Mouse (Mus musculus): ENCODE data around the gene Rnf113a2. TPM values are rescaled to one million over a fixed set of nuclear protein-coding genes. Genes with fewer than 3 reads are reported as not detected.

The Rnf113a2 gene
- polyA plus RNA-seq, 1 experiment from 2014 or later: 23.3 TPM

DNA sequence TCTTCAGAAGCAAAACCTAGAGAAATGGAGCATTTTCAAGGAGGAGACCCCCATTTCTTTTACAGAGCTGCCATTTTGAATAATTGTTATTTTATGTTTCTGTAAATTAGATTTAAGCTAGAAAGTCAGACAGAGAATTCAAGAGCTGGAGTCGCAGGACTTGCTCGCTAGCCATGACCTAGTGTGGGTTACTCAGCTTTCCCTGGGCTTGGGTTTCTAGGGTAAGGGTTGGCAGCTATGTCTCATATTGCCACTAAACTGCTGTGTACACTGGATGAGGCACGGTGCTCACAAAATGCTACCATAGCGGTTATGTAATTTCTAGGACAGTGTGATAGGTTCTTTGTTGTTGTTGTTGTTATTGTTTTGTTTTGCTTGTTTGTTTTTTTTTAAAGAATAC lies 24.3 kb upstream of the Rnf113a2 start:
- H3K36me3 ChIP-seq (ENCODE audit: control insufficient read depth, insufficient read depth, low read length): no peaks in the 10 kb centered on the region
- H3K27me3 ChIP-seq (replicated peaks; ENCODE audit: control insufficient read depth, insufficient read depth, low read length): no peaks in the 10 kb centered on the region
- H3K9me3 ChIP-seq (ENCODE audit: control insufficient read depth, low read length): no peaks in the 10 kb centered on the region
- H3K4me1 ChIP-seq (ENCODE audit: control insufficient read depth, insufficient read depth, low read length): no peaks in the 10 kb centered on the region
- 98% methylated on average over 4 of the region's 4 CpGs for whole genome bisulfite sequencing
- no peak for ATAC-seq
- no peak overlapping the region for H3K4me3 ChIP-seq (ENCODE audit: low read length)
- H3K4me2 ChIP-seq (ENCODE audit: low read depth, low read length): no peak overlapping the region
- H3K9ac ChIP-seq (ENCODE audit: low read depth, low read length): no peak overlapping the region
- no peak overlapping the region for H3K27ac ChIP-seq (ENCODE audit: low read length)

DNA sequence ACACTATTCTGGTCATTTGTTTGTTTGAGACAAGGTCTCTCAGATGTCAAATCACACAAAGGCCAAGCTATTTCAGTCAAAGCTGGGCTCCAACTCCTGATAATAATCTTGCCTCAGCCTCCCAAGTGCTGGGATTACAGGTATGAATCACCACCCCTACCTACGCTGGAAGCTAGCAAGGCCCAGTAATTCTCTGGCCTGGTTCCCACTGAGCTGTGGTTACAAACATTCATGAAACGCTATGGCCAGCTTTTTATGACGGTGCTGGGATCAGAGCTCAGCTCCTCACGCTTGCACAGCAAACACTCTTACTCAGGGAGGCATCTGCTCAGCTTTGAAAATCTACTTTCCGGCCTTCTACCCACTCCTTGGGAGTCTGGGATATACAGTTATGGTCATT lies 23.1 kb upstream of the Rnf113a2 start:
- Histone ChIP-seq H3K4me3 (ENCODE audit: low read length) (no peak overlapping the region), H3K27ac (ENCODE audit: low read length) (no peak overlapping the region), H3K9me3 (ENCODE audit: control insufficient read depth, low read length) (no peaks in the 10 kb centered on the region), H3K27me3 (replicated peaks; ENCODE audit: control insufficient read depth, insufficient read depth, low read length) (no peaks in the 10 kb centered on the region), H3K4me1 (ENCODE audit: control insufficient read depth, insufficient read depth, low read length) (no peaks in the 10 kb centered on the region), H3K4me2 (ENCODE audit: low read depth, low read length) (no peak overlapping the region), H3K9ac (ENCODE audit: low read depth, low read length) (no peak overlapping the region), H3K36me3 (ENCODE audit: control insufficient read depth, insufficient read depth, low read length) (no peaks in the 10 kb centered on the region)
- no peak for ATAC-seq
- WGBS: 83% methylated on average over 5 of the region's 5 CpGs

DNA sequence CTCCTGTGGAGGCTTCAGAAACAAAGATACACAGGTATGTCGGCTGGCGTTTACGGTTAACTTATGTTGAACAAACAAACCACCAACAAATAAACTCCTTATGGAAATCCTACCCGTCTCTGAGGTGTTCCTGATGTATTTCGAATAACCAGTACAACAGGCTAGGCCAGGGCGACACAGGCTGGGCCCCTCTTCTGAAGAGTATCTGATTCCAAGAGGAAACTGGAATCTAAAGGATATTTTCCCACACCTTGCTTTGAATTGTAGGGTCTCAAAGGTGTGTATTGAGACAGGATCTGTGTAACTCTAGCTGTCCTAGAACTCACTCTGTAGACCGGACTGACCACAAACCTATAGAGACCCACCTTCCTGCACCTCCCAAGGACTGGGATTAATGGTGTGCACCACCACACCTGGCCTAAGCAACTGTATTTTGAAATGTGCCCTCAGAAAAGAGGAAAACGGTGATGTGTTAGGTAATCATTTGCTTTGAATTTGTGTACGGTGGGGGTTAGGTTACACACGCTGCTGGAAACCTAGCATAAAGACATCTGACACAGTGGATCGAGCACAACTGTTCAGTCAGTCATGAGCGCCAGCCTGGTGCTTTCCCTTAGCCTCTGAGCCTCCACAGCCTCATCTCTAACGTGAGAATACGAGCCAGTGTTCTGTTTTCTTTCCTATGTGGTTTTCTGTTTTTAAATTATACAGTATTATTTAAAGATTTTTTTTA lies 19.9 kb upstream of the Rnf113a2 start:
- H3K36me3 ChIP-seq (ENCODE audit: control insufficient read depth, insufficient read depth, low read length): no peaks in the 10 kb centered on the region
- no peak overlapping the region for H3K27ac ChIP-seq (ENCODE audit: low read length)
- no peaks in the 10 kb centered on the region for H3K27me3 ChIP-seq (replicated peaks; ENCODE audit: control insufficient read depth, insufficient read depth, low read length)
- H3K9ac ChIP-seq (ENCODE audit: low read depth, low read length): no peak overlapping the region
- WGBS: 81% methylated on average over 14 of the region's 14 CpGs
- no peak overlapping the region for H3K4me3 ChIP-seq (ENCODE audit: low read length)
- H3K4me1 ChIP-seq (ENCODE audit: control insufficient read depth, insufficient read depth, low read length): peaks cover 5% of the 10 kb centered on the region
- H3K9me3 ChIP-seq (ENCODE audit: control insufficient read depth, low read length): no peaks in the 10 kb centered on the region
- H3K4me2 ChIP-seq (ENCODE audit: low read depth, low read length): no peak overlapping the region
- no peak for ATAC-seq

DNA sequence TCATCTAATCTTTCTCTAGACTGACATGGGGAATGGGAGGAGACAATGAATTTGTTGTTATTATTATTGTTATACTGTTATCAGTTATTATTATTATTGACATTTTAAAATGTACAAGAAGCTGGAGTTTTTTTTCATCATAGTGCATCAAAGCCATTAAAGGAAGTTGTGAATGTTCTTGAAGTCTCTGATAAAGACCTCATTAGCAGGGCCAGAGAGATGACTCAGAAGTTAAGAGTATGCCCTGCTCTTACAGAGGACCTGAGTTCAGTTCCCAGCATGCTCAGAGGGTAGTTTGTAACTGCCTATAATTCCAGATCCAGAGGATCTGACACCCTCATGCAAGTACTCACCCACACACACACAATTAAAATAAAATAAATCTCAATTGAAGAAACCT lies 19.3 kb upstream of the Rnf113a2 start:
- H3K36me3 ChIP-seq (ENCODE audit: control insufficient read depth, insufficient read depth, low read length): no peaks in the 10 kb centered on the region
- no peak overlapping the region for H3K4me2 ChIP-seq (ENCODE audit: low read depth, low read length)
- H3K27ac ChIP-seq (ENCODE audit: low read length): no peak overlapping the region
- H3K4me3 ChIP-seq (ENCODE audit: low read length): no peak overlapping the region
- peaks cover 8% of the 10 kb centered on the region for H3K4me1 ChIP-seq (ENCODE audit: control insufficient read depth, insufficient read depth, low read length)
- ATAC-seq: no peak
- H3K9me3 ChIP-seq (ENCODE audit: control insufficient read depth, low read length): no peaks in the 10 kb centered on the region
- no peak overlapping the region for H3K9ac ChIP-seq (ENCODE audit: low read depth, low read length)
- H3K27me3 ChIP-seq (replicated peaks; ENCODE audit: control insufficient read depth, insufficient read depth, low read length): no peaks in the 10 kb centered on the region

DNA sequence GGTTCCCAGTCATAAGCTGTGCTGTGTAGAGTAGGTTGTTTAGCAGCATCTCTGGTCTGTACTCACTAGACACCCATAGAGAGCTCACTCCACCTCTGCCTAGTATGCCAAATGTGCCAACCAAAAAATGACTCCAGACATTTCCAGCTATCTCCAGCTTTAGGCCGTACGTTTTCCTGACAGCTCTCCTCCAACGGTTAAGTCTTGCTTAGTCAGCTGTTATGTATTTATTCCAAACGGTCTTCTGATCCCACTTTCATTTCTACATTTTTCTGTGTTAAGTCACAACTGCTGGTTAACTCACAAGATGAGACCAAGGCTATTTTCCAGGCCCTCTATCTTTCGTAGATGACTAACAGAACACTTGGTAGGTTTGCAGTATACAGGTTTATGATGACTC lies 18.4 kb upstream of the Rnf113a2 start:
- no peak overlapping the region for H3K9ac ChIP-seq (ENCODE audit: low read depth, low read length)
- H3K36me3 ChIP-seq (ENCODE audit: control insufficient read depth, insufficient read depth, low read length): no peaks in the 10 kb centered on the region
- WGBS: 69% methylated on average over 5 of the region's 5 CpGs
- no peaks in the 10 kb centered on the region for H3K9me3 ChIP-seq (ENCODE audit: control insufficient read depth, low read length)
- H3K4me1 ChIP-seq (ENCODE audit: control insufficient read depth, insufficient read depth, low read length): peaks cover 8% of the 10 kb centered on the region
- no peak overlapping the region for H3K4me2 ChIP-seq (ENCODE audit: low read depth, low read length)
- no peak overlapping the region for H3K27ac ChIP-seq (ENCODE audit: low read length)
- ATAC-seq: no peak
- no peaks in the 10 kb centered on the region for H3K27me3 ChIP-seq (replicated peaks; ENCODE audit: control insufficient read depth, insufficient read depth, low read length)
- H3K4me3 ChIP-seq (ENCODE audit: low read length): no peak overlapping the region

DNA sequence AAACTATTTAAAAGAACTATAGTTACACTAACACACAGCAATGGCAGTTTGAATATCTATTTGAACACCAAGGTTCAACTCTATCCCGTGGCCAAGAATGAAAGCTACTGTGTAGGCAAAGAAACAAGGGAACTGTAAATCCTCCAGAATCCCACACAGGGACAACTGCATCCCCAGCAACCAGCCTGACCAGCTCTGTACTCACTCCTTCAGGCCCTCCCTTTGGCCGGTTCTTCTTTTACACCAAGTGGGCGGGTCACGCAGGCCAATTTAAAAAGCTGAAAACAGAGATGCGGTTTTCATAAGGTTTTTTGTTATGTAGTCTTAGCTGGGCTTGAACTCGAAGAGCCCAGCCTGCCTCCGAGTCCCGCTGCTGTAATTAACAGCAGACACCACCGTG lies 17.9 kb upstream of the Rnf113a2 start:
- peak overlapping the region; percentile 87 for H3K27ac ChIP-seq (ENCODE audit: low read length)
- H3K36me3 ChIP-seq (ENCODE audit: control insufficient read depth, insufficient read depth, low read length): no peaks in the 10 kb centered on the region
- H3K4me1 ChIP-seq (ENCODE audit: control insufficient read depth, insufficient read depth, low read length): peaks cover 8% of the 10 kb centered on the region
- ATAC-seq: no peak
- H3K4me2 ChIP-seq (ENCODE audit: low read depth, low read length): peak overlapping the region; percentile 43
- H3K9me3 ChIP-seq (ENCODE audit: control insufficient read depth, low read length): no peaks in the 10 kb centered on the region
- H3K27me3 ChIP-seq (replicated peaks; ENCODE audit: control insufficient read depth, insufficient read depth, low read length): no peaks in the 10 kb centered on the region
- 0 out of 2 replicates have a peak overlapping the region, but pooled peaks have one; percentile 1 for H3K9ac ChIP-seq (ENCODE audit: low read depth, low read length)
- 65% methylated on average over 9 of the region's 9 CpGs for WGBS
- H3K4me3 ChIP-seq (ENCODE audit: low read length): peak overlapping the region; percentile 41

DNA sequence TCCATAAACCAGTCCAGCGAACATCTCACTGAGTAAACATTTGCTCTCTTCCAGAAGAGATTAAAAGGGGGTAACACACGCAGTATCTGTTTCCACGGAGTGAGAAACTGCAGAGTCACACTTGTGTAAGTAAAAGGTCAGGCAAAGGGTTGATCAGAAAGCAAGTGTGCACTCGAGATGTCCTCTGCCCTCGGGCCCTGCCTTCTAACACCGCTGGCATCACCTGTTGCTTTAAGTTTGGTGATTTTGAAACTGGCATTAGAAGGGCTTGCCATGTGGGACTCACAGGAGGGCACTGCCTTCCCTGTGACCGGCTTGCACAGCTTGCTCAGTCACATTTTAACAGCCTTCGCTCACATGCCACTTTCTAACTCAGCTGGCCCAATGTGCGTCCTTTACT lies 17.3 kb upstream of the Rnf113a2 start:
- Histone ChIP-seq H3K9ac (ENCODE audit: low read depth, low read length) (peak overlapping the region; percentile 57), H3K27ac (ENCODE audit: low read length) (peak overlapping the region; percentile 87), H3K9me3 (ENCODE audit: control insufficient read depth, low read length) (no peaks in the 10 kb centered on the region), H3K27me3 (replicated peaks; ENCODE audit: control insufficient read depth, insufficient read depth, low read length) (no peaks in the 10 kb centered on the region), H3K4me2 (ENCODE audit: low read depth, low read length) (peak overlapping the region; percentile 49), H3K4me3 (ENCODE audit: low read length) (peak overlapping the region; percentile 41), H3K4me1 (ENCODE audit: control insufficient read depth, insufficient read depth, low read length) (peaks cover 8% of the 10 kb centered on the region), H3K36me3 (ENCODE audit: control insufficient read depth, insufficient read depth, low read length) (no peaks in the 10 kb centered on the region)
- peak; percentile 39 for ATAC-seq
- 43% methylated on average over 9 of the region's 9 CpGs for WGBS

DNA sequence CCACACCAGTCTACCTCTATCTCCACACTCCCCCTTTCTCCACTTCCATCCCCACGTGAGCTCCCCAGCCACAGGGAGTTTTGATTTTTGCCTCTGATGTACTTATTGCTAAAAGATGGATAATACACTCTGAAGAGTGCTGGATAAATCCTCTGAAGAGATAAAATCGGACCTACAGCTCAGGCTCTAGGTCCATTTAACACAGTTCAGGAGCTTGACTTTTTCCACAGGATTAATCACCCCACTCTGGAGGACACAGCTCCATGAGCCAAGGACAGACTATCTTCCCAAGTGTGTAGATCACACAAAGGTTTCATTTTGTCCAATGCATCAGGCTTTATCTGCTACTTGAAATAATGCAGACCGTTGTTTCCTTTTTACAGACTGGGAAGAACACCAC lies 16.9 kb upstream of the Rnf113a2 start:
- Histone ChIP-seq H3K27me3 (replicated peaks; ENCODE audit: control insufficient read depth, insufficient read depth, low read length) (no peaks in the 10 kb centered on the region), H3K9ac (ENCODE audit: low read depth, low read length) (peak overlapping the region; percentile 57), H3K9me3 (ENCODE audit: control insufficient read depth, low read length) (no peaks in the 10 kb centered on the region), H3K27ac (ENCODE audit: low read length) (peak overlapping the region; percentile 87), H3K36me3 (ENCODE audit: control insufficient read depth, insufficient read depth, low read length) (no peaks in the 10 kb centered on the region), H3K4me3 (ENCODE audit: low read length) (peak overlapping the region; percentile 41), H3K4me2 (ENCODE audit: low read depth, low read length) (peak overlapping the region; percentile 49), H3K4me1 (ENCODE audit: control insufficient read depth, insufficient read depth, low read length) (peaks cover 8% of the 10 kb centered on the region)
- no peak for ATAC-seq
- WGBS: 51% methylated on average over 3 of the region's 3 CpGs

DNA sequence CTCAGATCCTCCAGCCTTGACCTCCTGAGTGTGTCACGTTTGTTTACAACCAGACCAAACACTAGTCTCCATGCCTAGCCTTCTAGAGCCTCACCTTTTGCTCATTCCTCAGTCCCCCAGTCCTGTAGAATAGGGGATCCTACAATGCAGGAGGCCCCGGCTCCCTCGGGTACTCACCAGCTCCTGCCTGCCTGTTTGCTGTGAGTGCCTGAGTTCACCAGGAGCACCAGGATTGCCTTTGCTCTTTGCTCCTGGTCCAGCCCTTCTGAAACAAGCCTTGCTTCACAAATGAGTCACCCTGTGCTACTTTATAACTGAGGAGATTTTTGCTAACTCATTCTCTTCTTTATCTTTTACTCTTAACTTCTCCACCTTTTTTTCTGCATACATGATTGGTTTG lies 16.3 kb upstream of the Rnf113a2 start:
- 14% methylated on average over 3 of the region's 3 CpGs for WGBS
- no peaks in the 10 kb centered on the region for H3K36me3 ChIP-seq (ENCODE audit: control insufficient read depth, insufficient read depth, low read length)
- peak overlapping the region; percentile 57 for H3K9ac ChIP-seq (ENCODE audit: low read depth, low read length)
- no peaks in the 10 kb centered on the region for H3K9me3 ChIP-seq (ENCODE audit: control insufficient read depth, low read length)
- peak overlapping the region; percentile 41 for H3K4me3 ChIP-seq (ENCODE audit: low read length)
- H3K27ac ChIP-seq (ENCODE audit: low read length): peak overlapping the region; percentile 87
- H3K27me3 ChIP-seq (replicated peaks; ENCODE audit: control insufficient read depth, insufficient read depth, low read length): no peaks in the 10 kb centered on the region
- peak; percentile 84 for ATAC-seq
- H3K4me2 ChIP-seq (ENCODE audit: low read depth, low read length): peak overlapping the region; percentile 49
- H3K4me1 ChIP-seq (ENCODE audit: control insufficient read depth, insufficient read depth, low read length): peaks cover 8% of the 10 kb centered on the region

DNA sequence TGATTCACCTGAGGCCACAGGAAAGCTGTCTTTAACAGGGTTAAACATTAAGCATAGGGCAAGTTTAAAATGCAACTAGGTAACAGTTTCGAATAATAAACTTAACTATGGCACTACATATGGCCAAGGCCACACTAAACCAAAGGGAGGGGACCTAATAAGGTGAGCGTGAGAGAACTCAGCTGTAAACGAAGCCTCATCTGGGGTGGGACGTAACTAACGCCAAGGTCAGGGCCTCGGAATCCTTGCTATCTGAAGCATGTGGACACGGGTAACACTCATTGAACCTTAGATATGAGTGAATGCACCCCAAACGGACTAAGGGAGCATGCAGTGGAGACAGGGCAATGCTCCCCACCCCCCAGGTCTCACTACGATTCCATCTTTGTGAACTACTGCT lies 14.1 kb upstream of the Rnf113a2 start:
- Histone ChIP-seq H3K27ac (ENCODE audit: low read length) (peak overlapping the region; percentile 81), H3K4me2 (ENCODE audit: low read depth, low read length) (peak overlapping the region; percentile 35; the same call in 1 of the 2 replicates), H3K36me3 (ENCODE audit: control insufficient read depth, insufficient read depth, low read length) (no peaks in the 10 kb centered on the region), H3K9ac (ENCODE audit: low read depth, low read length) (no peak overlapping the region), H3K4me1 (ENCODE audit: control insufficient read depth, insufficient read depth, low read length) (peaks cover 11% of the 10 kb centered on the region), H3K27me3 (replicated peaks; ENCODE audit: control insufficient read depth, insufficient read depth, low read length) (no peaks in the 10 kb centered on the region), H3K4me3 (ENCODE audit: low read length) (no peak overlapping the region), H3K9me3 (ENCODE audit: control insufficient read depth, low read length) (no peaks in the 10 kb centered on the region)
- 49% methylated on average over 9 of the region's 9 CpGs for WGBS
- ATAC-seq: peak; percentile 75
